Mouse (Mus musculus): Measurements from ENCODE around the gene Coq8b. TPM values are rescaled to one million over a fixed set of nuclear protein-coding genes. Genes with fewer than 3 reads are reported as not detected.
A peak's percentile ranks its signal among the peaks of the same experiment; 100 is the strongest.
"Not testable (repeated sequence)": the region's sequence is repeated elsewhere in the genome, so short reads cannot be mapped to it uniquely, and the experiment has no call there.

Gene Coq8b
- total RNA-seq, 2 experiments from 2014 or later = 7.3 to 8.1 TPM

GRCm38 (mm10) chr7:27227676-27228075 lies 5.1 kb upstream of the Coq8b start:
- intact Hi-C loops (cut with DNase I) = loop anchor here (2.0 kb wide), 1 partner anchor 25 kb away; no protein-coding TSS in a partner anchor
- no peak for DNase-seq (ENCODE audit: low spot score)

- intact Hi-C loops (cut with DNase I) = no loop called here
- DNase-seq (ENCODE audit: low spot score) = peak; percentile 88
Observed at GRCm38 (mm10) chr7:27228281-27228821, 4.5 kb upstream of the Coq8b start, which contains the start of gene Itpkc. Gene Itpkc (minus strand): TSS chr7:27228661.

DNA sequence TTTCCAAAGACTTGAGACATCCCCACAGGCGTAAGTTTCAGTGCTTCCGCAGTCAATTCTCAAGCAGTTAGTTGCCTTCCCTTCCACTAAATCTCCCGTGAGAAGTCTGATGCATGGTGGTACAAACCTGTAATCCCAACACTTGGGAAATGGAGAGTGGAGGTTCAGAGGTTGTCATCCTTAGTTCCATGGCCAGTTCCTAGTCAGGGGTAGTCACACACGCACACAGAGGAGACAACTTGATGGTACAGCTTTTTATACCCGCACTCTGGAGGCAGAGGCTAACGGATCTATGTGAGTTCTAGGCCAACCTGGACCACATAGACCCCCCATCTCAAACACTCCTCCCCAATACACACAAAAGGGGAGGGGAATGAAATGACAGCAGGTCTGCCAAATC lies 4.0 kb upstream of the Coq8b start:
- DNase-seq (ENCODE audit: low spot score) = no peak
- intact Hi-C loops (cut with DNase I) = no loop called here

- DNase-seq (ENCODE audit: low spot score) = no peak
- intact Hi-C loops (cut with DNase I) = no loop called here
Observed at GRCm38 (mm10) chr7:27230781-27231180, 2.0 kb upstream of the Coq8b start.

GRCm38 (mm10) chr7:27231693-27232331 lies 1.0 kb upstream of the Coq8b start:
- DNase-seq (ENCODE audit: low spot score) = peak; percentile 65
- intact Hi-C loops (cut with DNase I) = no loop called here

GRCm38 (mm10) chr7:27233300-27233699 lies 477 bp downstream of the Coq8b start:
- intact Hi-C loops (cut with DNase I) = no loop called here
- DNase-seq (ENCODE audit: low spot score) = no peak

- DNase-seq (ENCODE audit: low spot score) = no peak
- intact Hi-C loops (cut with DNase I) = no loop called here
Observed at GRCm38 (mm10) chr7:27235726-27236125, 2.9 kb downstream of the Coq8b start.

- DNase-seq (ENCODE audit: low spot score) = no peak
- intact Hi-C loops (cut with DNase I) = no loop called here
Observed at GRCm38 (mm10) chr7:27237527-27237926, 4.7 kb downstream of the Coq8b start.

- intact Hi-C loops (cut with DNase I) = no loop called here
- DNase-seq (ENCODE audit: low spot score) = no peak
Observed at GRCm38 (mm10) chr7:27238568-27238967, 5.7 kb downstream of the Coq8b start.

DNA sequence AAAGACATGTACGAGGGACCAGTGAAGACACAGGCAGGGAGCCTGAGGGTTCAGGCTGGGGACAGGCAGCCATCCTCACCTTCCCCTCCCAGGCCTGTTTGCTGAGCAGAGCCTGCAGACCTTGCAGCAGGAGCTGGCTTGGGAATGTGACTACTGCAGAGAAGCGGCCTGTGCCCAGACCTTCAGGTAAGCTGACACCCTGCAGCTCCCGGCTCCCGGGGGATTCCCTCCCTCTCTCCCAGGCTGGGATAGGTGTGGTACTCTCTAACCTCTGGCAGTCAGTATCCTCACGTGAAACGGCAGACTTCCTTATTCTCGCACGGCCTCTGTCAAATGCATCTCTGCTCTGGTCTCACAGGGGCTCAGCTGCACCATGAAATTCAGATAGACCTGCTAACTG lies 10.4 kb downstream of the Coq8b start:
- no peak for DNase-seq (ENCODE audit: low spot score)
- intact Hi-C loops (cut with DNase I) = no loop called here

DNA sequence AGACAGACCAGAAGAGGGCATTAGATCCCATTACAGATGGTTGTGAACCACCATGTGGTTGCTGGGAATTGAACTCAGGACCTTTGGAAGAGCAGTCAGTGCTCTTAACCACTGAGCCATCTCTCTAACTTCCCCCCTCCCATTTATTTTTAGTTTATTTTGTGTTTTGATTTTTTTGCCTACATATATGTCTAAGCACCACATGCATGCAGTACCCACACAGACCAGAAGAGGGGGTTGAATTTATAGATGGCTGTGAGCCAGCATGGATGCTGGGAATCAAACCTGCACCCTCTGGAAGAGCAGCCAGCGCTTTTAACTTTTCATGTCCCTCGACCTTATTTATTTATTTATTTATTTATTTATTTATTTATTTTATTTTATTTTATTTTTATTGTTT lies 11.3 kb downstream of the Coq8b start:
- intact Hi-C loops (cut with DNase I); DNase-seq (ENCODE audit: low spot score): not testable (repeated sequence)

DNA sequence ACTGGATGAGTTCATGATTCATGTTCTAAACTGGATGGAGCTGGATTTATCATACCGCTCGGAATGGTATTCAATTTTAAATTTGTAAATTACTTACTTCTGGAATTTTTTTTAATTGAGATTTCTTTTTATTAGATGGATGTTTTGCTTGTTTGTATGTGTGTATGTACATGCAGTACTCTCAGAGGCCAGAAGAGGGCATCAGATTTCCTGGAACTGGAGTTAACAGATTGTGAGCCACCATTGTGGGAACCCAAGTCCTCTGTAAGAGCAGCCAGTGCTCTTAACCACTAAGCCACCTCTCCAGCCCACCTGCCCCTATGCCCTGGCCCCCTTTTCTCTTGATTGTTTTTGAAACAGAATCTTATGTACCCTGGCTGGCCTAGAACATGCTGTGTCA lies 16.3 kb downstream of the Coq8b start:
- no peak for DNase-seq (ENCODE audit: low spot score)
- intact Hi-C loops (cut with DNase I) = no loop called here

GRCm38 (mm10) chr7:27249928-27250327 lies 17.1 kb downstream of the Coq8b start:
- intact Hi-C loops (cut with DNase I) = no loop called here
- DNase-seq (ENCODE audit: low spot score) = no peak

- no peak for DNase-seq (ENCODE audit: low spot score)
- intact Hi-C loops (cut with DNase I) = no loop called here
Observed at GRCm38 (mm10) chr7:27251946-27252345, 19.1 kb downstream of the Coq8b start.

DNA sequence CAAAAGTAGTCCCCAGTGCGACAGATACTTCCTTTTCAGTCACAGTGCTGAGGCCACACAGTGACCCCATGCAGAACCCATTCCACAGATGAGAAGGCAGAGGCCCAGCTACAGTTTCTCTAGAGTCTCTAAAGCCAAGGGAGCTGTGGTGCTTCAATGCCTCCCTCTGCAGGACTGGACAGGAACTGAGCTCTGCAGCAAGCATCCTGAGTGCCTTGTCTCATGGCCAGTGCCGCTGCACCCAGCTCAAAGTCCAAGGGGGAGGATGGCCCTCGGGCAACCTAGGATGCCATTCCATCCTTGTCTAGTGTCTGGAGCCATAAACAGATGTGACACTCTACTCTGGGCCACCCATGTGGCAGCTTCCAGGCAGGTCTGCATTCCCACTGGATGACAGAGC lies 22.9 kb downstream of the Coq8b start:
- intact Hi-C loops (cut with DNase I) = no loop called here
- DNase-seq (ENCODE audit: low spot score) = no peak

DNA sequence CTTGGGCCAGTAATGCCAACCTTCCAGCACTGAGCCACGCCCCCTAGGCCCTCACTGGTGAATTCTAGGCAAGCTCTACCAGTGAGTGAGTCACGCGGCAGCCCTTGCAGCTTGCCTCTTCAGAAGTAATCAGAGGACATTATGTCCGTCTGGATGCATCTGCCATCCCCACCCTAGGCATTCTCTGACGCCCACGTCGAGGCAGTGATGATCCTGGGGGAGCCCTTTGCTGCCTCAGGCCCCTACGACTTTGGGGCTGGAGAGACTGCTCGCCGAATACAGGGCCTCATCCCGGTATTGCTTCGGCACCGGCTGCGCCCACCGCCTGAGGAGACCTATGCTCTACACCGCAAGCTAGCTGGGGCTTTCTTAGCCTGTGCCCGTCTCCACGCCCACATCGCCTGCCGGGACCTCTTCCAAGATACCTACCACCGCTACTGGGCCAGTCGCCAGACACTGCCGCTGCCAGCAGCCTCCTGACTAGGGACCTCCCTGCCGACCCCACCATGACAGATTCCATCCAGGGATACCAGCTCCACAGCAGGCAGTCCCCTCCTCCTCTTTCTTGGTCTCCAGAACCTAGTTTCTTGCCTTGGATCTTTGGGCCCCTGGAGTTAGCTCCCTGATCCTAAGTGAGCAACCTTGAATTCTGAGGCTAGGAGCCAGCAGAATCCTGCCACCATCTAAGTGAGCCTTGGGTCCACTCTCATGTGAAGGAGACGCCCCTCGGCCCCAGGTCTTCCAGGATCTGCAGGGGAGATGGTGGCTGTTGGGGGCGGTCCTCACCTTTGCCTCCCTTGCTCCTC lies 24.4 kb downstream of the Coq8b start:
- DNase-seq (ENCODE audit: low spot score) = no peak
- intact Hi-C loops (cut with DNase I) = no loop called here

GRCm38 (mm10) chr7:27257852-27258204 lies 25.0 kb downstream of the Coq8b start:
- intact Hi-C loops (cut with DNase I) = no loop called here
- no peak for DNase-seq (ENCODE audit: low spot score)

GRCm38 (mm10) chr7:27258205-27258899 lies 25.5 kb downstream of the Coq8b start, which contains the start of gene Numbl:
Gene Numbl (plus strand): TSS chr7:27258433.
- intact Hi-C loops (cut with DNase I) = no loop called here
- DNase-seq (ENCODE audit: low spot score) = peak; percentile 87

DNA sequence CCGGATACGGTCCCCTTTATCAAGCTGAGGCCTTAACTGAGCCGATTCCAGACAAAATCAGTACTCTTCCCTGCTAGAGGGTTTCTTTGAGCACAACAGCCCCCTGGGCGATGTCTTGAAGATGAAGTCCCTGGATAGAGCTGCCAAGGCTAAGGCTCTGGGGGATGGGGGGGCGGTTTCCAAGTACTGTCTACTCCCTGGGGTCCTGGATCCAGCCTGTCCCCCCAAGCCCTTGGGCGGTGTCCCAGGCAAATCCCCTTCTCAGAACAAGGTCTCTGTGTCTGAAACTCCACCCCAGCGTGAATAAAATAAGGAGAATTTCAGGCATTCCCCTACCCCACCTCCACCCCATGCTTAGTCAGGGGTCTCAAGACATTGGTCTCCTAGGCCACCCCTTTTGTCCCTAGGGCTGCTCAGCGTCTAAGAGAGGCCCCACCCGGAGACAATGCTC lies 26.5 kb downstream of the Coq8b start:
- DNase-seq (ENCODE audit: low spot score) = no peak

GRCm38 (mm10) chr7:27259771-27260170 lies 26.9 kb downstream of the Coq8b start:
- no peak for DNase-seq (ENCODE audit: low spot score)
- intact Hi-C loops (cut with DNase I) = no loop called here

More for the DNA sequence above, 26.5 kb downstream of the Coq8b start:
- intact Hi-C loops (cut with DNase I) = no loop called here

All from heart, postnatal 25 days (tissue).